Comparison of ENCODE assay signal across 12 mouse cellular contexts in genomic region chr5:21545786-21546185, GRCm38 (mm10). TPM values are rescaled to one million over a fixed set of nuclear protein-coding genes. Genes with fewer than 3 reads are reported as not detected.
DNase-seq lines count a peak whose midpoint lies in the region; ATAC-seq and TF ChIP-seq lines count a peak whose summit lies in the region.
"Had no signal": no experiment of that assay in that cellular context is flagged by ENCODE, and none has a peak within 500 bp of the region (broad histone marks: within the 10 kb centered on the region; RNA-seq: fewer than 3 reads in every experiment).

No protein-coding gene starts in this region.

- no peak overlapping the region for H3K9ac ChIP-seq in limb, embryonic 12.5 days (replicated peaks)
- no peak overlapping the region for H3K9ac ChIP-seq in limb, embryonic 13.5 days
- no peak overlapping the region for H3K9ac ChIP-seq in forebrain, embryonic 13.5 days

- no peak overlapping the region for H3K4me3 ChIP-seq in gastrocnemius, adult 2 months
- peak overlapping the region; percentile 48 for H3K4me3 ChIP-seq in limb, embryonic 12.5 days (replicated peaks)
- H3K4me3 ChIP-seq in limb, embryonic 10.5 days, result no peak overlapping the region
- peak overlapping the region; percentile 55 for H3K4me3 ChIP-seq in limb, embryonic 13.5 days
- H3K4me3 ChIP-seq in forebrain, embryonic 13.5 days, result no peak overlapping the region

- 90% methylated on average over 4 of the region's 4 CpGs for WGBS in limb, embryonic 12.5 days
- 91% methylated on average over 4 of the region's 4 CpGs for WGBS in limb, embryonic 10.5 days
- WGBS in limb, embryonic 13.5 days, result 78% methylated on average over 4 of the region's 4 CpGs
- 87% methylated on average over 4 of the region's 4 CpGs for WGBS in forebrain, embryonic 13.5 days

- H3K9me3 ChIP-seq in limb, embryonic 12.5 days, result peaks cover 5% of the 10 kb centered on the region; the same call in 1 of the 2 replicates
- H3K9me3 ChIP-seq in limb, embryonic 10.5 days (replicated peaks), result no peaks in the 10 kb centered on the region
- no peaks in the 10 kb centered on the region for H3K9me3 ChIP-seq in limb, embryonic 13.5 days
- no peaks in the 10 kb centered on the region for H3K9me3 ChIP-seq in forebrain, embryonic 13.5 days (replicated peaks)

- no peak for TF ChIP-seq CTCF in gastrocnemius, adult 2 months (IDR thresholded peaks at IDR 0.05)

- peak; percentile 65 for DNase-seq in gastrocnemius, adult 2 months
- DNase-seq in gastrocnemius, postnatal 14 days, result no peak
- DNase-seq in limb, embryonic 10.5 days (ENCODE audit: low spot score), result no peak
- peak; percentile 47 for DNase-seq in adrenal gland, postnatal 10 days
- DNase-seq in left cerebral cortex, adult 9 months (ENCODE audit: low spot score in 2 of 2), result no peak
- DNase-seq: right cerebral cortex, adult 18-20 months had no signal

- H3K27me3 ChIP-seq in limb, embryonic 12.5 days, result no peaks in the 10 kb centered on the region
- H3K27me3 ChIP-seq in limb, embryonic 10.5 days (ENCODE audit: low read depth, poor library complexity, severe bottlenecking), result no peaks in the 10 kb centered on the region
- no peaks in the 10 kb centered on the region for H3K27me3 ChIP-seq in limb, embryonic 13.5 days
- no peaks in the 10 kb centered on the region for H3K27me3 ChIP-seq in forebrain, embryonic 13.5 days
- H3K27me3 ChIP-seq: CH12.LX had no signal

- H3K27ac ChIP-seq in gastrocnemius, adult 2 months, result no peak overlapping the region; the same call in 1 of the 2 replicates
- no peak overlapping the region for H3K27ac ChIP-seq in limb, embryonic 12.5 days
- no peak overlapping the region for H3K27ac ChIP-seq in limb, embryonic 10.5 days
- no peak overlapping the region for H3K27ac ChIP-seq in limb, embryonic 13.5 days
- no peak overlapping the region for H3K27ac ChIP-seq in forebrain, embryonic 13.5 days

- H3K4me2 ChIP-seq in limb, embryonic 12.5 days, result peak overlapping the region; percentile 61
- H3K4me2 ChIP-seq in limb, embryonic 13.5 days (replicated peaks), result peak overlapping the region; percentile 71
- H3K4me2 ChIP-seq in forebrain, embryonic 13.5 days, result no peak overlapping the region

- no peak for ATAC-seq in limb, embryonic 12.5 days (ENCODE audit: insufficient number of reproducible peaks, insufficient read depth, low FRiP score, low TSS enrichment, low read depth)
- no peak for ATAC-seq in limb, embryonic 13.5 days (ENCODE audit: low FRiP score, low read depth)
- no peak for ATAC-seq in forebrain, embryonic 13.5 days
- ATAC-seq: hindbrain, embryonic 16.5 days had no signal

- peaks cover 30% of the 10 kb centered on the region for H3K4me1 ChIP-seq in limb, embryonic 12.5 days (replicated peaks)
- H3K4me1 ChIP-seq in limb, embryonic 10.5 days, result peaks cover 40% of the 10 kb centered on the region
- H3K4me1 ChIP-seq in limb, embryonic 13.5 days, result peaks cover 51% of the 10 kb centered on the region
- H3K4me1 ChIP-seq in forebrain, embryonic 13.5 days, result peaks cover 5% of the 10 kb centered on the region; the same call in 1 of the 2 replicates

- peaks cover 14% of the 10 kb centered on the region for H3K36me3 ChIP-seq in limb, embryonic 12.5 days
- no peaks in the 10 kb centered on the region for H3K36me3 ChIP-seq in limb, embryonic 10.5 days
- peaks cover 15% of the 10 kb centered on the region for H3K36me3 ChIP-seq in limb, embryonic 13.5 days
- H3K36me3 ChIP-seq in forebrain, embryonic 13.5 days (ENCODE audit: poor library complexity, severe bottlenecking), result no peaks in the 10 kb centered on the region

- intact Hi-C loops in gastrocnemius, adult 2 months (cut with DNase I), result no loop called here
- intact Hi-C loops in gastrocnemius, postnatal 14 days (cut with DNase I; ENCODE audit: low total_unique reads), result no loop called here

RNA-seq across cellular contexts. Expression of gene Lrrc17, which starts 2.4 kb away (rescaled TPM):
- total RNA-seq in gastrocnemius, adult 2 months (2021), result 1 to 10 TPM; 1.0 to 1.8 TPM
- total RNA-seq in gastrocnemius, postnatal 14 days (2021), result 10 to 100 TPM in 1 of 2 experiments, 1 to 10 TPM in 1; 9.8 to 14.3 TPM
- 51.3 and 61.0 TPM in 2 replicates for polyA plus RNA-seq in limb, embryonic 12.5 days (2016; fragmentation: Nextera tagmentation; extraction: Ambion mirVana)
- 8.7 and 19.3 TPM in 2 replicates for polyA plus RNA-seq in limb, embryonic 10.5 days (2016; fragmentation: Nextera tagmentation; extraction: Ambion mirVana)
- 10 to 100 TPM; 11.0 to 12.0 TPM for total RNA-seq in adrenal gland, postnatal 10 days (2021)
- 89.9 and 102 TPM in 2 replicates for polyA plus RNA-seq in limb, embryonic 13.5 days (2015; fragmentation: Nextera tagmentation; extraction: Ambion mirVana)
- polyA plus RNA-seq in forebrain, embryonic 13.5 days (2015; fragmentation: Nextera tagmentation; extraction: Ambion mirVana), result 3.9 TPM in 2 replicates
- total RNA-seq: CH12.LX; megakaryocyte, adult 5-6 weeks had no signal

Comparison
In these comparisons a context has a peak if more than half of its experiments do, and no peak if none do; other contexts are left out.
1. DNase-seq: peak in gastrocnemius, adult 2 months (single experiment) and adrenal gland, postnatal 10 days (single experiment); none in gastrocnemius, postnatal 14 days (single experiment), limb, embryonic 10.5 days (single experiment) and left cerebral cortex, adult 9 months (0 of 2).
2. H3K4me3 ChIP-seq: peak in limb, embryonic 12.5 days (single experiment) and limb, embryonic 13.5 days (single experiment); none in gastrocnemius, adult 2 months (single experiment), limb, embryonic 10.5 days (single experiment) and forebrain, embryonic 13.5 days (single experiment).